Mouse (Mus musculus) embryonic fibroblast, embryonic 13.5 days (primary cell): Measurements from ENCODE around the gene Eif1.

Experiments used
- CTCF ChIP-seq: IDR thresholded peaks from 2 replicates; pipeline ENCODE4 v1.5.1; 2011; ENCODE audit warnings: mild to moderate bottlenecking, control low read depth, low read length, moderate library complexity, borderline replicate concordance; ENCODE audit not compliant: insufficient read depth
- POLR2A ChIP-seq: IDR thresholded peaks from 2 replicates; pipeline ENCODE4 v1.6.1; 2011; ENCODE audit warnings: low read depth, mild to moderate bottlenecking, control low read depth, low read length, moderate library complexity

GRCm38 (mm10) chr11:100330235-100330634 lies 10.6 kb downstream of the Eif1 start:
- no peak for TF ChIP-seq CTCF
- no peak for TF ChIP-seq POLR2A
